In genomic region chr14:121376566-121376965, GRCm38 (mm10) we compare ENCODE assay signal across 13 mouse cellular contexts. TPM values are rescaled to one million over a fixed set of nuclear protein-coding genes. Genes with fewer than 3 reads are reported as not detected.
DNase-seq lines count a peak whose midpoint lies in the region; ATAC-seq and TF ChIP-seq lines count a peak whose summit lies in the region.
"Had no signal": no experiment of that assay in that cellular context is flagged by ENCODE, and none has a peak within 500 bp of the region (broad histone marks: within the 10 kb centered on the region; RNA-seq: fewer than 3 reads in every experiment).

No protein-coding gene starts in this region.

- H3K4me2 ChIP-seq in kidney, embryonic 16.5 days (replicated peaks; ENCODE audit: low read depth, low read length): no peak overlapping the region
- H3K4me2 ChIP-seq in embryonic facial prominence, embryonic 14.5 days (ENCODE audit: low read depth, low read length): 0 out of 2 replicates have a peak overlapping the region, but pooled peaks have one; percentile 1
- peak overlapping the region; percentile 86 for H3K4me2 ChIP-seq in liver, postnatal 0 days (ENCODE audit: low read depth, low read length)

- no peak for TF ChIP-seq EP300 in liver, postnatal 0 days (IDR thresholded peaks at IDR 0.05; ENCODE audit: low read depth)

- 63% methylated on average over 6 of the region's 6 CpGs for WGBS in kidney, embryonic 16.5 days
- 52% methylated on average over 6 of the region's 6 CpGs for WGBS in kidney, adult 2 months
- 51% methylated on average over 6 of the region's 6 CpGs for WGBS in embryonic facial prominence, embryonic 14.5 days
- 30% methylated on average over 6 of the region's 6 CpGs for WGBS in liver, postnatal 0 days (ENCODE audit: insufficient replicate concordance)

- H3K9me3 ChIP-seq in erythroblast, embryonic 14.5 days (ENCODE audit: control insufficient read depth, low read length): no peaks in the 10 kb centered on the region
- no peaks in the 10 kb centered on the region for H3K9me3 ChIP-seq in kidney, embryonic 16.5 days (ENCODE audit: low read length)
- no peaks in the 10 kb centered on the region for H3K9me3 ChIP-seq in embryonic facial prominence, embryonic 14.5 days (ENCODE audit: control insufficient read depth, low read length)
- H3K9me3 ChIP-seq in liver, postnatal 0 days (ENCODE audit: low read length): no peaks in the 10 kb centered on the region

- H3K36me3 ChIP-seq in erythroblast, embryonic 14.5 days (ENCODE audit: control insufficient read depth): peaks cover 58% of the 10 kb centered on the region
- H3K36me3 ChIP-seq in kidney, embryonic 16.5 days (ENCODE audit: insufficient read depth, low read length): no peaks in the 10 kb centered on the region
- no peaks in the 10 kb centered on the region for H3K36me3 ChIP-seq in kidney, adult 2 months (ENCODE audit: control insufficient read depth, insufficient read depth, low read length)
- H3K36me3 ChIP-seq in embryonic facial prominence, embryonic 14.5 days (ENCODE audit: control insufficient read depth, insufficient read depth, low read length): no peaks in the 10 kb centered on the region
- peaks cover 19% of the 10 kb centered on the region for H3K36me3 ChIP-seq in liver, postnatal 0 days (replicated peaks; ENCODE audit: insufficient read depth, low read length)

- intact Hi-C loops in left cerebral cortex, postnatal 10 days (cut with DNase I): loop anchor here (5.0 kb wide), 1 partner anchor 84 kb away; no protein-coding TSS in a partner anchor

- H3K27ac ChIP-seq in kidney, embryonic 16.5 days (ENCODE audit: low read length): no peak overlapping the region
- no peak overlapping the region for H3K27ac ChIP-seq in kidney, adult 2 months (ENCODE audit: insufficient read depth, low read depth, low read length)
- H3K27ac ChIP-seq in embryonic facial prominence, embryonic 14.5 days (replicated peaks; ENCODE audit: low read depth, low read length): no peak overlapping the region
- no peak overlapping the region for H3K27ac ChIP-seq in liver, postnatal 0 days (ENCODE audit: low read depth)

- no peaks in the 10 kb centered on the region for H3K27me3 ChIP-seq in erythroblast, embryonic 14.5 days (ENCODE audit: control insufficient read depth)
- H3K27me3 ChIP-seq in kidney, embryonic 16.5 days (ENCODE audit: insufficient read depth, low read length): no peaks in the 10 kb centered on the region
- no peaks in the 10 kb centered on the region for H3K27me3 ChIP-seq in kidney, adult 2 months (replicated peaks; ENCODE audit: control insufficient read depth, insufficient read depth, low read length)
- H3K27me3 ChIP-seq in embryonic facial prominence, embryonic 14.5 days (replicated peaks; ENCODE audit: control insufficient read depth, insufficient read depth, low read length): no peaks in the 10 kb centered on the region
- no peaks in the 10 kb centered on the region for H3K27me3 ChIP-seq in liver, postnatal 0 days (ENCODE audit: insufficient read depth, low read length)

- no peak for ATAC-seq in erythroblast, adult 5-6 weeks (replicated peaks; ENCODE audit: low FRiP score, poor library complexity, severe bottlenecking)
- no peak for ATAC-seq in kidney, embryonic 16.5 days (ENCODE audit: low FRiP score, low TSS enrichment)
- ATAC-seq in embryonic facial prominence, embryonic 14.5 days (ENCODE audit: low read depth): no peak
- no peak for ATAC-seq in liver, postnatal 0 days
- ATAC-seq: forebrain, embryonic 14.5 days had no signal

- TF ChIP-seq CTCF in kidney, adult 2 months (conservative IDR thresholded peaks at IDR 0.05; ENCODE audit: insufficient read depth, insufficient read length, low read depth, low read length): no peak
- no peak for TF ChIP-seq CTCF in liver, postnatal 0 days (IDR thresholded peaks at IDR 0.05; ENCODE audit: low read depth)

- 0 out of 2 replicates have a peak overlapping the region, but pooled peaks have one; percentile 31 for H3K9ac ChIP-seq in kidney, embryonic 16.5 days (replicated peaks; ENCODE audit: low read length)
- H3K9ac ChIP-seq in embryonic facial prominence, embryonic 14.5 days (ENCODE audit: low read depth, low read length): peak overlapping the region; percentile 1; the same call in 1 of the 2 replicates
- 0 out of 2 replicates have a peak overlapping the region, but pooled peaks have one; percentile 17 for H3K9ac ChIP-seq in liver, postnatal 0 days (replicated peaks)

- no peak for TF ChIP-seq POLR2A in kidney, adult 2 months (IDR thresholded peaks at IDR 0.05; ENCODE audit: low read depth, low read length)

- peaks cover 75% of the 10 kb centered on the region for H3K4me1 ChIP-seq in erythroblast, embryonic 14.5 days (ENCODE audit: control insufficient read depth)
- H3K4me1 ChIP-seq in kidney, embryonic 16.5 days (ENCODE audit: insufficient read depth, low read length): peaks cover 50% of the 10 kb centered on the region
- H3K4me1 ChIP-seq in kidney, adult 2 months (ENCODE audit: control insufficient read depth, insufficient read depth, low read length): peaks cover 4% of the 10 kb centered on the region; the same call in 1 of the 2 replicates
- peaks cover 22% of the 10 kb centered on the region for H3K4me1 ChIP-seq in embryonic facial prominence, embryonic 14.5 days (ENCODE audit: control insufficient read depth, insufficient read depth, low read length)
- peaks cover 59% of the 10 kb centered on the region for H3K4me1 ChIP-seq in liver, postnatal 0 days (ENCODE audit: insufficient read depth)

- no peak for DNase-seq in kidney, adult 2 months
- no peak for DNase-seq in embryonic facial prominence, embryonic 14.5 days (ENCODE audit: low spot score)
- no peak for DNase-seq in liver, postnatal 0 days
- no peak for DNase-seq in left cerebral cortex, postnatal 10 days (ENCODE audit: extremely low spot score in 1 of 2, low spot score in 2 of 2)
- no peak for DNase-seq in B cell, adult 2 months
- DNase-seq: cerebellum, postnatal 25 days; kidney, adult 8-10 months; lung, postnatal 36 days; retina, postnatal 1 day had no signal

- H3K4me3 ChIP-seq in erythroblast, embryonic 14.5 days (replicated peaks): peak overlapping the region; percentile 99
- no peak overlapping the region for H3K4me3 ChIP-seq in kidney, embryonic 16.5 days (ENCODE audit: low read length)
- H3K4me3 ChIP-seq in kidney, adult 2 months (ENCODE audit: insufficient read depth, low read depth, low read length): no peak overlapping the region
- no peak overlapping the region for H3K4me3 ChIP-seq in embryonic facial prominence, embryonic 14.5 days (ENCODE audit: low read depth, low read length)
- H3K4me3 ChIP-seq in liver, postnatal 0 days (ENCODE audit: low read depth, low read length): no peak overlapping the region

RNA-seq across cellular contexts. Expression of gene Stk24, which starts 3.2 kb away (rescaled TPM):
- polyA plus RNA-seq in erythroblast, embryonic 14.5 days (2012): 6.7 and 7.8 TPM in 2 replicates
- 49.7 and 52.8 TPM in 2 replicates for total RNA-seq in erythroblast, adult 5-6 weeks (2015; ENCODE audit: low replicate concordance)
- 41.9 and 53.8 TPM in 2 replicates for total RNA-seq in erythroblast, adult 5-6 weeks (2017; ENCODE audit: low replicate concordance)
- 34.8 and 38.0 TPM in 2 replicates for polyA plus RNA-seq in kidney, embryonic 16.5 days (2015; fragmentation: Nextera tagmentation; extraction: Ambion mirVana)
- polyA plus RNA-seq in kidney, adult 2 months (2012; rRNA removed): 27.1 and 30.3 TPM in 2 replicates
- 38.9 and 46.0 TPM in 2 replicates for polyA plus RNA-seq in embryonic facial prominence, embryonic 14.5 days (2014; fragmentation: Nextera tagmentation; extraction: Ambion mirVana)
- polyA plus RNA-seq in liver, postnatal 0 days (2015; fragmentation: Nextera tagmentation; extraction: Ambion mirVana): 19.3 and 20.4 TPM in 2 replicates
- total RNA-seq in left cerebral cortex, postnatal 10 days (2021): 10 to 100 TPM; 46.1 to 49.5 TPM
